Mouse (Mus musculus) stomach, embryonic 14.5 days (tissue): Measurements from ENCODE around the gene Spag6. TPM values are rescaled to one million over a fixed set of nuclear protein-coding genes. Genes with fewer than 3 reads are reported as not detected.

Source experiments
- ATAC-seq: fragments of 200-750 bp; cut with Nextera tagmentation; 2 replicates; pipeline ENCODE4 v1.8.0; 2017; ENCODE audit warnings: low read depth, moderate TSS enrichment; ENCODE audit not compliant: insufficient number of reproducible peaks, insufficient read depth, low FRiP score
- H3K27ac ChIP-seq: fragments of 300-500 bp; sonication (generic); 2 replicates; pipeline ENCODE4 v1.5.1; 2014; ENCODE audit warnings: mild to moderate bottlenecking, low read length, moderate library complexity, mixed read lengths
- H3K27me3 ChIP-seq: fragments of 300-500 bp; sonication (generic); 2 replicates; pipeline ENCODE4 v1.6.1; 2014; ENCODE audit warnings: low read length, control low read depth, mixed read lengths; ENCODE audit not compliant: control insufficient read depth, insufficient read depth
- H3K36me3 ChIP-seq: fragments of 300-500 bp; sonication (generic); 2 replicates; pipeline ENCODE4 v1.6.1; 2014; ENCODE audit warnings: mild to moderate bottlenecking, control low read depth, low read length, moderate library complexity, mixed read lengths; ENCODE audit not compliant: control insufficient read depth, insufficient read depth
- H3K4me1 ChIP-seq: fragments of 300-500 bp; sonication (generic); 2 replicates; pipeline ENCODE4 v1.6.1; 2014; ENCODE audit warnings: low read length, control low read depth, mixed read lengths; ENCODE audit not compliant: control insufficient read depth, insufficient read depth
- H3K4me2 ChIP-seq: fragments of 300-500 bp; sonication (generic); replicated peaks from 2 replicates; pipeline ENCODE4 v1.6.1; 2014; ENCODE audit warnings: low read depth, low read length, control low read depth
- H3K4me3 ChIP-seq: fragments of 300-500 bp; sonication (generic); 2 replicates; pipeline ENCODE4 v1.5.1; 2014; ENCODE audit warnings: low read depth, low read length, control low read depth
- H3K9ac ChIP-seq: fragments of 300-500 bp; sonication (generic); replicated peaks from 2 replicates; pipeline ENCODE4 v1.6.1; 2014; ENCODE audit warnings: low read depth, mild to moderate bottlenecking, control low read depth, low read length, moderate library complexity, mixed read lengths
- H3K9me3 ChIP-seq: fragments of 300-500 bp; sonication (generic); 2 replicates; pipeline ENCODE4 v1.6.1; 2016; ENCODE audit warnings: low read depth, low read length, control low read depth; ENCODE audit not compliant: control insufficient read depth
- WGBS: fragments of 180-500 bp; shearing (Covaris S2); extraction: QIAGEN DNeasy Blood & Tissue Kit; methylation state at CpG from one replicate; pipeline ENCODE4 v1.1.7; 2014; 5-methylcytosine and 5-hydroxymethylcytosine counted together
- polyA plus RNA-seq: library from polyadenylated mRNA; unstranded; fragments of >200 nt; fragmentation: Nextera tagmentation; extraction: Ambion mirVana; gene quantifications from 2 replicates; pipeline ENCODE4 v1.2.1, GENCODE M21; 2014

Gene Spag6
- polyA plus RNA-seq, 1 experiment from 2014 or later: 0.29 TPM

GRCm38 (mm10) chr2:18680961-18681360, 12.9 kb upstream of the Spag6 start:
- H3K27me3 ChIP-seq: no peaks in the 10 kb centered on the region
- WGBS: 4% methylated on average over 29 of the region's 29 CpGs
- no peak for ATAC-seq
- H3K4me1 ChIP-seq: peaks cover 13% of the 10 kb centered on the region; the same call in 1 of the 2 replicates
- H3K36me3 ChIP-seq: peaks cover 9% of the 10 kb centered on the region; the same call in 1 of the 2 replicates
- H3K4me2 ChIP-seq: peak overlapping the region; percentile 88
- no peak overlapping the region for H3K9ac ChIP-seq
- H3K4me3 ChIP-seq: peak overlapping the region; percentile 34
- H3K27ac ChIP-seq: no peak overlapping the region
- no peaks in the 10 kb centered on the region for H3K9me3 ChIP-seq

DNA sequence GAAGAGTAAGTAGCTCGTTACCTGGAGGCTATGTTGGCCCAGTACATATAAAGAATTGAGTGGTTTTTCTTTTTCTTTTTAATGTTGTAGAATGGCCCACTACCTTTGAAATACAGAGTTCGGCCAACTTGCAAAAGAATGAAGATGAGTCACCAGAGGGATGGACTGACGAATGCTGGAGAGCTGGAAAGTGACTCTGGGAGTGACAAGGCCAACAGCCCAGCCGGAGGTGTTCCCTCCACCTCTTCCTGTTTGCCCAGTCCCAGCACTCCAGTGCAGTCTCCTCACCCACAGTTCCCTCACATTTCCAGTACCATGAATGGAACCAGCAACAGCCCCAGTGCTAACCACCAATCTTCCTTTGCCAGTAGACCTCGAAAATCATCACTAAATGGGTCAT, 9.8 kb upstream of the Spag6 start:
- ATAC-seq: no peak
- Histone ChIP-seq H3K9ac (no peak overlapping the region), H3K36me3 (peaks cover 9% of the 10 kb centered on the region; the same call in 1 of the 2 replicates), H3K4me1 (peaks cover 15% of the 10 kb centered on the region; the same call in 1 of the 2 replicates), H3K9me3 (no peaks in the 10 kb centered on the region), H3K4me3 (no peak overlapping the region), H3K27me3 (peaks cover 11% of the 10 kb centered on the region), H3K4me2 (no peak overlapping the region), H3K27ac (no peak overlapping the region)
- WGBS: 75% methylated on average over 5 of the region's 5 CpGs

DNA sequence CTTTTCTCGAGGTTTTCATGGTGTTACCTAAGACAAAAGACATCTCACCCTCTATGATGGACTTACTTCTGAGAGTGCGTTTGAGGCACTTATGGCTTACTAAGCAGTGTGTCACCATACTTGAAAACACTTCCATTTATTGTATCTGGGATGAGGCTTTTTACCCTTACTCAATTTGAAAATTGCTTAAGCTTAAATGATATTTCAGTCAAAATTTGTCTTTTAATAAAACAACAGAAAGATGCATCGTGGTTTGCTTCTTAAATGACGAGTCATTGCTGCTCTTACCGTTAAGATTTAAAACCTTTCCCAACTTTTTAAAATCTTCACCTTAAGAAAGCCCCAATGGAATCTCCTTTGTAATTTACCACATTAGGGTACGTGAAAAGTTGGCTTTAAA, 7.4 kb upstream of the Spag6 start:
- ATAC-seq: no peak
- H3K4me3 ChIP-seq: no peak overlapping the region
- H3K36me3 ChIP-seq: peaks cover 9% of the 10 kb centered on the region; the same call in 1 of the 2 replicates
- H3K27me3 ChIP-seq: peaks cover 16% of the 10 kb centered on the region
- no peaks in the 10 kb centered on the region for H3K9me3 ChIP-seq
- peaks cover 19% of the 10 kb centered on the region; the same call in 1 of the 2 replicates for H3K4me1 ChIP-seq
- WGBS: 62% methylated on average over 6 of the region's 6 CpGs
- H3K9ac ChIP-seq: no peak overlapping the region
- H3K4me2 ChIP-seq: no peak overlapping the region
- H3K27ac ChIP-seq: no peak overlapping the region

DNA sequence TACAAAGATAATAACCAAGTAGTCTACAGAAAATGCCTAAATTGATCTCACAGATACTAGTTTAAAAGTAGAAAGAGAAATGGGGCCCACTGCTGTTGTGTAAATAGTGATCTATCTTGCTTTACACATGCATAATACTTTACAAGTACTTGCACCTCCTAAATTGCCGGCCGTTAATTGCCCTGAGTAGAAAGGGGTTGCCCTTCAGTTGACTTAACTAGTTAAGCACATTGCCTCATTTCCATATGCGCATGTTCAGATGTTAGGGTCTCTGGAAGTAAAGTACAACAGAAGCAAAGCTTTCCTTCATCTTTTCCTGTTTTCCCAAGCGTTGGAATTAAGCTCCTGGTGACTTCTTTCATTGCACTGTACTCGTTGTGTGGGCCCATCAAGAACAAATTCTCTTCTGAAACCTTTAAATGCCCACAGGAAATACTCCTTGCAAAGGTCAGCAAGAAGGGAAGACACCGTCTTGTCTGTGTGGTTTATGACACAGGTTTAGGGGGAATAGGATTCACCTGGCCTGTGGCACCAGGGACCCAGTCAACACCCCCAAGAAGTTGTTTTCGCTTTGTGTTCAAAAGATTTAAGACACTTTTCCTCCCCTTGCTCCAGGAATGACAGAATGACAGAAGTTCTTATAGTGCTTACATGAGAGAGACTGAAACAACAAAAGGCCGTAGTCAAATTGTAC, 6.9 kb upstream of the Spag6 start:
- Histone ChIP-seq H3K9me3 (no peaks in the 10 kb centered on the region), H3K27me3 (peaks cover 18% of the 10 kb centered on the region), H3K9ac (no peak overlapping the region), H3K36me3 (peaks cover 9% of the 10 kb centered on the region; the same call in 1 of the 2 replicates), H3K4me2 (no peak overlapping the region), H3K27ac (no peak overlapping the region), H3K4me1 (peaks cover 19% of the 10 kb centered on the region; the same call in 1 of the 2 replicates), H3K4me3 (no peak overlapping the region)
- WGBS: 48% methylated on average over 8 of the region's 8 CpGs
- no peak for ATAC-seq

DNA sequence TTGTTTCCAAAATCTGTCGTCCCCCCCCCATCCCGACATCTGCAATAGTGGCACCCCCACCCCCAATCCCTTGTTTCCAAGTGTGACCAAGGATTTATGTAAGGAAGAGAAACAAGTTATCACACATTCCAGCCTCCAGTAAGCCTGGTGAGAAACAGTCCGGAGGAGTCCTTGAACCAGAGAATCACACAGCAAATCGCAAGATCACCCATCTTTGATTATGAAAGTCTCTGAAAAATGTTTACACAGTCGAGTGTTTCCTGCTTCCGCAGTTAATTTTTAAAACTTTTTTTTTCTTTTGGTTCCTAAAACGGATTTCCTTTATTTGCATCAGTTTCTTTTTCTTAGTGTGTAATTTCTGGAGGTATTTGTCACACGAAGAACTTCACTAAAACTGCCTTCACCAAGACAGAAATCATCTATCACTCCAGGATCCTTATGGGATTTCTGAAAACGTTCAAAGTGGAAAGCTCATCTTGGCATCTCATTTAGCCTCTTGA, 6.1 kb upstream of the Spag6 start:
- Histone ChIP-seq H3K27ac (no peak overlapping the region), H3K36me3 (peaks cover 7% of the 10 kb centered on the region; the same call in 1 of the 2 replicates), H3K4me1 (peaks cover 19% of the 10 kb centered on the region; the same call in 1 of the 2 replicates), H3K4me3 (no peak overlapping the region), H3K4me2 (no peak overlapping the region), H3K9ac (no peak overlapping the region), H3K27me3 (peaks cover 21% of the 10 kb centered on the region), H3K9me3 (no peaks in the 10 kb centered on the region)
- WGBS: 10% methylated on average over 9 of the region's 9 CpGs
- ATAC-seq: no peak

- Histone ChIP-seq H3K27me3 (peaks cover 21% of the 10 kb centered on the region), H3K4me3 (peak overlapping the region; percentile 42), H3K27ac (no peak overlapping the region), H3K4me1 (peaks cover 19% of the 10 kb centered on the region; the same call in 1 of the 2 replicates), H3K9me3 (no peaks in the 10 kb centered on the region), H3K9ac (no peak overlapping the region), H3K36me3 (peaks cover 7% of the 10 kb centered on the region; the same call in 1 of the 2 replicates), H3K4me2 (peak overlapping the region; percentile 80)
- ATAC-seq: no peak
- WGBS: 9% methylated on average over 6 of the region's 6 CpGs
Measured at GRCm38 (mm10) chr2:18688286-18688685, 5.5 kb upstream of the Spag6 start.

- H3K9me3 ChIP-seq: no peaks in the 10 kb centered on the region
- no peak overlapping the region for H3K27ac ChIP-seq
- H3K27me3 ChIP-seq: peaks cover 21% of the 10 kb centered on the region
- H3K9ac ChIP-seq: no peak overlapping the region
- H3K36me3 ChIP-seq: peaks cover 7% of the 10 kb centered on the region; the same call in 1 of the 2 replicates
- peaks cover 19% of the 10 kb centered on the region; the same call in 1 of the 2 replicates for H3K4me1 ChIP-seq
- ATAC-seq: peak; percentile 35; the same call in 1 of the 2 replicates
- under 1% methylated on average over 45 of the region's 45 CpGs for WGBS
- peak overlapping the region; percentile 80 for H3K4me2 ChIP-seq
- peak overlapping the region; percentile 42 for H3K4me3 ChIP-seq
Measured at GRCm38 (mm10) chr2:18688708-18689063, 5.1 kb upstream of the Spag6 start.

DNA sequence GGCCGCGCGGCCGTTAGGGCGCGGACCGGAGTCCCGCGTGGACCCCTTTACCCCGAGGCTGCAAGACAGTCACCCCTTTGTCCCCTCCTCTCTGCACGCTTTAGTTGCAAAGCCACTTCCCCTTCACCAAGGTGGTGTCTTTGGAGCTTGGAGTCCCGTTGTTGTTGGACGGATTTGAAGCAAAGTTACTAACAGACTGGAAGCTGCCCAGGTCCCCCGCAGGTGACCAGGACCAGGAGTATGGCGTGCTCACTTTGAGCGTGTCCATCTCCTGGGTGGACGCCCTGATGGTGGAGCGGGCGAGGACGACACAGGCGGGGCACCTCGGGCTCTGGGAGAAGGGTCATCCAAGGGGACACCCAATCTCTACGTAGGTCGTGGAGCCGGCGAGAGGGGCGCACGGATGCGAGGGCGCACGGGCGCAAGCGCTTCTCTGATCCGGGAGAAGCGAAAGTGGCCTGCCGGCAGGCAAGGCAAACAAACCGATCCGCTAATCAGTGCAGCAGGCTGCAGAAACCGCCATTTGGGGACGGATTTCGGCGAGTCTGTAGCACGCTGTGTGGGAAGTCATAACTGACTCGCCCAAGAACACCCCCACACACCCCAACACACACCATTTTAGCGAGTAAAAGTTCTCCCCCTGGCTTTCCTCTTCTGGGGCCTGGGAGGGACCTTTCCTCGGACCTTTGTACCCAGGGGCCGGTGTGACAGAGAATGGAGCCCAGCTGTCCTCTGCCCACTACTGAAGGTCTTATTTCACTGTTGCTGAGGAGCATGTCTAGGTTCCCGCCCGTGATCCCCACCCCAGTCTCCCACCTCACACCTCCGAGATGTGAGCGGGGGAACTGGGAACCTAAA, 4.5 kb upstream of the Spag6 start:
- under 1% methylated on average over 51 of the region's 51 CpGs for WGBS

More for the DNA sequence above, 4.5 kb upstream of the Spag6 start:
- no peak overlapping the region for H3K27ac ChIP-seq
- 0 out of 2 replicates have a peak overlapping the region, but pooled peaks have one; percentile 28 for H3K9ac ChIP-seq
- peak overlapping the region; percentile 42 for H3K4me3 ChIP-seq
- peak; percentile 47; the same call in 1 of the 2 replicates for ATAC-seq
- H3K36me3 ChIP-seq: peaks cover 1% of the 10 kb centered on the region; the same call in 1 of the 2 replicates
- peaks cover 21% of the 10 kb centered on the region for H3K27me3 ChIP-seq
- peak overlapping the region; percentile 80 for H3K4me2 ChIP-seq
- no peaks in the 10 kb centered on the region for H3K9me3 ChIP-seq
- peaks cover 19% of the 10 kb centered on the region; the same call in 1 of the 2 replicates for H3K4me1 ChIP-seq
